Mouse (Mus musculus) embryonic facial prominence, embryonic 11.5 days (tissue): ENCODE data around the gene Tmem54. TPM values are rescaled to one million over a fixed set of nuclear protein-coding genes. Genes with fewer than 3 reads are reported as not detected.

Source experiments
- ATAC-seq: fragments of 200-750 bp; cut with Nextera tagmentation; replicated peaks from 2 replicates; pipeline ENCODE4 v1.8.0; 2017; ENCODE audit warnings: low read depth; ENCODE audit not compliant: insufficient number of reproducible peaks, low FRiP score, low TSS enrichment
- DNase-seq: peaks from one replicate; pipeline ENCODE4 v3.0.0-alpha.2; 2015; ENCODE audit warnings: low spot score
- H3K27ac ChIP-seq: fragments of 300-500 bp; sonication (generic); replicated peaks from 2 replicates; pipeline ENCODE4 v1.5.1; 2014; ENCODE audit warnings: mild to moderate bottlenecking, low read depth, low read length, control low read depth
- H3K27me3 ChIP-seq: fragments of 300-500 bp; sonication (generic); 2 replicates; pipeline ENCODE4 v1.6.1; 2014; ENCODE audit warnings: mild to moderate bottlenecking, low read length, moderate library complexity, mixed read lengths; ENCODE audit not compliant: control insufficient read depth, insufficient read depth
- H3K36me3 ChIP-seq: fragments of 300-500 bp; sonication (generic); replicated peaks from 2 replicates; pipeline ENCODE4 v1.6.1; 2014; ENCODE audit warnings: low read depth, mild to moderate bottlenecking, low read length, moderate library complexity, mixed read lengths; ENCODE audit not compliant: control insufficient read depth, insufficient read depth
- H3K4me1 ChIP-seq: fragments of 300-500 bp; sonication (generic); 2 replicates; pipeline ENCODE4 v1.6.1; 2014; ENCODE audit warnings: low read length, mixed read lengths; ENCODE audit not compliant: control insufficient read depth, insufficient read depth
- H3K4me2 ChIP-seq: fragments of 300-500 bp; sonication (generic); 2 replicates; pipeline ENCODE4 v1.6.1; 2014; ENCODE audit warnings: low read depth, mild to moderate bottlenecking, control low read depth, low read length, moderate library complexity
- H3K4me3 ChIP-seq: fragments of 300-500 bp; sonication (generic); 2 replicates; pipeline ENCODE4 v1.5.1; 2014; ENCODE audit warnings: low read depth, low read length, control low read depth
- H3K9ac ChIP-seq: fragments of 300-500 bp; sonication (generic); replicated peaks from 2 replicates; pipeline ENCODE4 v1.6.1; 2014; ENCODE audit warnings: mild to moderate bottlenecking, control low read depth, low read length
- H3K9me3 ChIP-seq: fragments of 300-500 bp; sonication (generic); replicated peaks from 2 replicates; pipeline ENCODE4 v1.6.1; 2016; ENCODE audit warnings: mild to moderate bottlenecking, low read length, inconsistent platforms, mixed read lengths; ENCODE audit not compliant: control insufficient read depth
- WGBS: fragments of 180-500 bp; shearing (Covaris S2); extraction: QIAGEN DNeasy Blood & Tissue Kit; methylation state at CpG from one replicate; pipeline ENCODE4 v1.1.7; 2014; 5-methylcytosine and 5-hydroxymethylcytosine counted together
- polyA plus RNA-seq: library from polyadenylated mRNA; unstranded; fragments of >200 nt; fragmentation: Nextera tagmentation; extraction: Ambion mirVana; gene quantifications from 2 replicates; pipeline ENCODE4 v1.2.1, GENCODE M21; 2014

Tmem54 gene
- polyA plus RNA-seq, 1 experiment from 2014 or later, result 6.4 TPM

GRCm38 (mm10) chr4:129136189-129136578, 30.8 kb downstream of the Tmem54 start:
- ATAC-seq (no peak), DNase-seq (no peak)
- no peak overlapping the region for H3K27ac ChIP-seq
- peak overlapping the region; percentile 54 for H3K4me3 ChIP-seq
- WGBS, result 41% methylated on average over 9 of the region's 9 CpGs
- H3K36me3 ChIP-seq, result no peaks in the 10 kb centered on the region
- peak overlapping the region; percentile 68 for H3K9ac ChIP-seq
- H3K9me3 ChIP-seq, result no peaks in the 10 kb centered on the region
- peaks cover 23% of the 10 kb centered on the region for H3K27me3 ChIP-seq
- peaks cover 3% of the 10 kb centered on the region; the same call in 1 of the 2 replicates for H3K4me1 ChIP-seq
- H3K4me2 ChIP-seq, result peak overlapping the region; percentile 96

DNA sequence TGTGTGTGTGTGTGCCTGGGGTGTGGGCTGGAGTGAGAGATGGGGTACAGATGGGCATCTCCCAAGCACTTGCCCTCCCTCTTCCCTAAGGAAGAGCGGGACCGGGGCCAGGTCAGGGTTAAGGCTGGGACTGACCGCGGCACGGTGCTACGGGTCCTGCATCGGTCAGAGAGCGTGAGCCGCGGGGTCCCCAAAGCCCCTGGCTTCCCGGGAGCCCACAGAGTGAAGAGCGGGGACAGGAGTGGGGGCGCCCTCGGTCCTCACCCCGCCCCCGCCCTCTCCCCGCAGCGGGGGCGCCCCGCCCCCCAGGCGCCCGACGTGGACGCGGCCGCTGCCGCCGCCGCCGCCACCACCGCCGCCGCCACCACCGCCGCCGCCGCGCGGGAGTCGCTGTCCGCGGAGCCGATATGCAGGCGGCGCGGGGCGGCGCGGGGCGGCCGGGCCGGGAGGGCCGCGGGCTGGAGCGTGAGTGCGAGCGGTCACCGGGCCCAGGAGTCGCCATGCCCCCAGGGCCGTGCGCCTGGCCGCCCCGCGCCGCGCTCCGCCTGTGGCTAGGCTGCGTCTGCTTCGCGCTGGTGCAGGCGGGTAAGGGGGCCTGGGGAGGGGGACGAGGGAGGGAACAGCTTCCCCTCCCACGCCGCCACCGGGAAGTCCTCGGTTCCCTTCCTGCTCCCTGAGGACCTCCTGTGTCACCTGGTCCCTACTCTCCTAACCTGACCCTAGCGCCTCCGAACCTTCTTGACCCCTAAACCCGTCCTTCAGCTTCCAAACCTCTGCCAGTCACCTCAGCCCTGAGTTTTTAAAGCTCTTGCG, 31.4 kb downstream of the Tmem54 start, which contains the start of gene Fndc5:
Fndc5 (plus strand) TSS at position 421 of the 813 bp plus-strand sequence.
- no peaks in the 10 kb centered on the region for H3K9me3 ChIP-seq
- no peaks in the 10 kb centered on the region for H3K36me3 ChIP-seq
- H3K9ac ChIP-seq, result peak within 1 kb of the TSS; percentile 68
- peaks cover 23% of the 10 kb centered on the region for H3K27me3 ChIP-seq
- 0% methylated on average over 35 of the region's 80 CpGs for WGBS
- peak; percentile 44 for DNase-seq
- H3K27ac ChIP-seq, result no peak within 1 kb of the TSS
- peak within 1 kb of the TSS; percentile 54 for H3K4me3 ChIP-seq
- peaks cover 3% of the 10 kb centered on the region; the same call in 1 of the 2 replicates for H3K4me1 ChIP-seq
- 0 out of 2 replicates have a peak, but pooled peaks have one; percentile 21 for ATAC-seq
- H3K4me2 ChIP-seq, result peak within 1 kb of the TSS; percentile 96

- Histone ChIP-seq H3K4me3 (peak overlapping the region; percentile 54), H3K9ac (peak overlapping the region; percentile 68), H3K4me2 (peak overlapping the region; percentile 96), H3K27me3 (peaks cover 23% of the 10 kb centered on the region), H3K36me3 (no peaks in the 10 kb centered on the region), H3K4me1 (peaks cover 3% of the 10 kb centered on the region; the same call in 1 of the 2 replicates), H3K9me3 (no peaks in the 10 kb centered on the region), H3K27ac (no peak overlapping the region)
- no peak for ATAC-seq
- 40% methylated on average over 14 of the region's 14 CpGs for WGBS
- no peak for DNase-seq
Observed at GRCm38 (mm10) chr4:129137392-129138321, 32.3 kb downstream of the Tmem54 start.

DNA sequence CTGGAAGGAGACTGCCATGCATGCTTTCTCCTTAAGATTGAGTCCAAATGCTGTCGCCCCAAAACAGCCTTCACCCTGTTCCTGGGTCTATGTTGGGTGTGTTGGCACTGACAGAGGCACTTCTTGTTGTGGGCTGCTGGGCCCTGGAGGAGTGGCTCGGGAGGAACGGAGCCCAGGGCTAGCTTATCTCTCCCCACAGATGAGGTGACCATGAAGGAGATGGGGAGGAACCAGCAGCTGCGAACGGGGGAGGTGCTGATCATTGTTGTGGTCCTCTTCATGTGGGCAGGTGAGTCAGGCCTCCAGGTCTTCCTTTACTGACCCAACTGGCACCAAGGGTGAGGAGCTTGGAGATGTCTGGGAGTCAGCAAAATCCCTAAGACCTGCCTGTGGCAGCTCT, 34.3 kb downstream of the Tmem54 start:
- Histone ChIP-seq H3K4me2 (no peak overlapping the region), H3K27me3 (peaks cover 23% of the 10 kb centered on the region)

GRCm38 (mm10) chr4:129140808-129141207, 35.5 kb downstream of the Tmem54 start:
- Histone ChIP-seq H3K4me3 (no peak overlapping the region), H3K9me3 (no peaks in the 10 kb centered on the region), H3K4me2 (no peak overlapping the region), H3K27ac (no peak overlapping the region), H3K9ac (no peak overlapping the region), H3K36me3 (no peaks in the 10 kb centered on the region), H3K4me1 (peaks cover 3% of the 10 kb centered on the region; the same call in 1 of the 2 replicates), H3K27me3 (peaks cover 19% of the 10 kb centered on the region)
- no peak for DNase-seq
- no peak for ATAC-seq
- WGBS, result 81% methylated on average over 4 of the region's 4 CpGs

More for the DNA sequence above, 34.3 kb downstream of the Tmem54 start:
- no peak overlapping the region for H3K9ac ChIP-seq
- ATAC-seq, result no peak
- WGBS, result 85% methylated on average over 5 of the region's 5 CpGs
- no peak for DNase-seq
- no peak overlapping the region for H3K27ac ChIP-seq
- H3K4me3 ChIP-seq, result no peak overlapping the region
- H3K9me3 ChIP-seq, result no peaks in the 10 kb centered on the region
- peaks cover 3% of the 10 kb centered on the region; the same call in 1 of the 2 replicates for H3K4me1 ChIP-seq
- no peaks in the 10 kb centered on the region for H3K36me3 ChIP-seq

DNA sequence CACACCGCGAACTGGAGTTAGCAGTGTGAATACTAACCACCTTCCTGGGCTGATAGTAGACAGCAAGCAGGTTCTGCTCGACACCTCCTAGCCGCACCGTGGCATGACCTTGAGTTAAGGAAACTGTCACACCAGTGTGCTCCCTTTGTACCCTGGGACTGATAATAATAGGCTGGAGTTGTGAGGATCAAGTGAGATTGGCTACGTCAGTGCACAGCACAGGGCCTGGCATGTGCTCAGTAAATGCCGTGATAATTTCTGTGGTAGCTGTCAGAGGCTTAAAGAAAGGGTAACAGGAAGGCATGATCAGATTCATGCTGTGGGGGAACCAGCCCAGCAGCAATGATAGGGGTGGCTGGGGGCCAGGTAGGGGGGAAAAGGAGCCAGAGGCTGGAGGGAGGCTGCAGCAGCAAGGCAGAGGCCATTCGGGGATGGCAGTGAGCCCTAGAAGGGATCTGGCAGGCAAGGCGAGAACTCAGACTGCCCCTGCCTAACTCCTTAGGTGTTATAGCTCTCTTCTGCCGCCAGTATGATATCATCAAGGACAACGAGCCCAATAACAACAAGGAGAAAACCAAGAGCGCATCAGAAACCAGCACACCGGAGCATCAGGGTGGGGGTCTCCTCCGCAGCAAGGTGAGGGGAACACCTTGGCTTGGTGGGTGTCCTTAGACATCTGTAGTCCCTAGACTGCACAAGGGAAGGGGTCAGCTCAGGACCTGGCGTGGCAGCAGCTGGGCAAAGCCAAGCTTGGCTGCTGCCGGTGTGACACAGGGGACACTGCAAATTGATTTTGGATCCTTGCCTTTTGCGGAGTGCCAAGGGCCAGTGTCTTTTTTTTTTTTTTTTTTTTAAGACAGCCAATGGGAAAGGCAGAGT, 36.5 kb downstream of the Tmem54 start:
- Histone ChIP-seq H3K9ac (no peak overlapping the region), H3K4me1 (peaks cover 3% of the 10 kb centered on the region; the same call in 1 of the 2 replicates), H3K27ac (no peak overlapping the region), H3K4me2 (no peak overlapping the region), H3K9me3 (no peaks in the 10 kb centered on the region), H3K27me3 (peaks cover 10% of the 10 kb centered on the region), H3K36me3 (no peaks in the 10 kb centered on the region), H3K4me3 (no peak overlapping the region)
- ATAC-seq (no peak), DNase-seq (no peak)
- 80% methylated on average over 17 of the region's 17 CpGs for WGBS

- Histone ChIP-seq H3K9ac (no peak overlapping the region), H3K4me3 (no peak overlapping the region), H3K9me3 (no peaks in the 10 kb centered on the region), H3K4me1 (no peaks in the 10 kb centered on the region), H3K36me3 (no peaks in the 10 kb centered on the region), H3K27ac (no peak overlapping the region), H3K27me3 (peaks cover 5% of the 10 kb centered on the region), H3K4me2 (no peak overlapping the region)
- no peak for DNase-seq
- ATAC-seq, result no peak
- 89% methylated on average over 11 of the region's 11 CpGs for WGBS
Observed at GRCm38 (mm10) chr4:129142439-129143045, 37.2 kb downstream of the Tmem54 start.
